Mouse (Mus musculus): ENCODE measurements around the gene Elavl1. TPM values are rescaled to one million over a fixed set of nuclear protein-coding genes. Genes with fewer than 3 reads are reported as not detected.

Elavl1 gene
- polyA plus RNA-seq, 1 experiment from 2014 or later: 245 TPM

- DNase-seq (ENCODE audit: low spot score) (no peak), ATAC-seq (replicated peaks; ENCODE audit: low FRiP score, low TSS enrichment, low read depth) (no peak)
- Histone ChIP-seq H3K4me3 (ENCODE audit: low read depth, low read length) (no peak overlapping the region), H3K36me3 (ENCODE audit: control insufficient read depth, insufficient read depth, low read length) (peaks cover 27% of the 10 kb centered on the region), H3K27me3 (replicated peaks; ENCODE audit: control insufficient read depth, insufficient read depth, low read length) (no peaks in the 10 kb centered on the region), H3K4me2 (ENCODE audit: low read length) (no peak overlapping the region), H3K9me3 (ENCODE audit: control insufficient read depth, low read length) (no peaks in the 10 kb centered on the region), H3K9ac (ENCODE audit: low read length) (no peak overlapping the region), H3K4me1 (replicated peaks; ENCODE audit: control insufficient read depth, insufficient read depth, low read length) (peaks cover 24% of the 10 kb centered on the region), H3K27ac (ENCODE audit: low read depth) (no peak overlapping the region)
- WGBS: 82% methylated on average over 2 of the region's 2 CpGs
Observed at GRCm38 (mm10) chr8:4318796-4319572, 6.2 kb downstream of the Elavl1 start.

GRCm38 (mm10) chr8:4318124-4318523 lies 7.1 kb downstream of the Elavl1 start:
- Histone ChIP-seq H3K27ac (ENCODE audit: low read depth) (no peak overlapping the region), H3K9ac (ENCODE audit: low read length) (no peak overlapping the region), H3K4me1 (replicated peaks; ENCODE audit: control insufficient read depth, insufficient read depth, low read length) (peaks cover 17% of the 10 kb centered on the region), H3K27me3 (replicated peaks; ENCODE audit: control insufficient read depth, insufficient read depth, low read length) (no peaks in the 10 kb centered on the region), H3K4me3 (ENCODE audit: low read depth, low read length) (no peak overlapping the region), H3K4me2 (ENCODE audit: low read length) (no peak overlapping the region), H3K36me3 (ENCODE audit: control insufficient read depth, insufficient read depth, low read length) (peaks cover 27% of the 10 kb centered on the region), H3K9me3 (ENCODE audit: control insufficient read depth, low read length) (no peaks in the 10 kb centered on the region)
- DNase-seq (ENCODE audit: low spot score) (no peak), ATAC-seq (replicated peaks; ENCODE audit: low FRiP score, low TSS enrichment, low read depth) (no peak)
- 88% methylated on average over 5 of the region's 5 CpGs for WGBS

- 92% methylated on average over 3 of the region's 3 CpGs for WGBS
- Histone ChIP-seq H3K36me3 (ENCODE audit: control insufficient read depth, insufficient read depth, low read length) (peaks cover 30% of the 10 kb centered on the region), H3K27ac (ENCODE audit: low read depth) (no peak overlapping the region), H3K27me3 (replicated peaks; ENCODE audit: control insufficient read depth, insufficient read depth, low read length) (no peaks in the 10 kb centered on the region), H3K4me3 (ENCODE audit: low read depth, low read length) (no peak overlapping the region), H3K9ac (ENCODE audit: low read length) (no peak overlapping the region), H3K9me3 (ENCODE audit: control insufficient read depth, low read length) (no peaks in the 10 kb centered on the region), H3K4me2 (ENCODE audit: low read length) (no peak overlapping the region), H3K4me1 (replicated peaks; ENCODE audit: control insufficient read depth, insufficient read depth, low read length) (0 out of 2 replicates have a peak, but pooled peaks cover 2% of the 10 kb centered on the region)
- ATAC-seq (replicated peaks; ENCODE audit: low FRiP score, low TSS enrichment, low read depth): no peak
- DNase-seq (ENCODE audit: low spot score): no peak
Observed at GRCm38 (mm10) chr8:4314852-4315251, 10.4 kb downstream of the Elavl1 start.

GRCm38 (mm10) chr8:4313254-4314124 lies 11.7 kb downstream of the Elavl1 start:
- Histone ChIP-seq H3K4me1 (replicated peaks; ENCODE audit: control insufficient read depth, insufficient read depth, low read length) (no peaks in the 10 kb centered on the region), H3K4me2 (ENCODE audit: low read length) (no peak overlapping the region), H3K27me3 (replicated peaks; ENCODE audit: control insufficient read depth, insufficient read depth, low read length) (no peaks in the 10 kb centered on the region), H3K4me3 (ENCODE audit: low read depth, low read length) (no peak overlapping the region), H3K36me3 (ENCODE audit: control insufficient read depth, insufficient read depth, low read length) (peaks cover 40% of the 10 kb centered on the region), H3K9me3 (ENCODE audit: control insufficient read depth, low read length) (no peaks in the 10 kb centered on the region), H3K9ac (ENCODE audit: low read length) (no peak overlapping the region), H3K27ac (ENCODE audit: low read depth) (no peak overlapping the region)
- ATAC-seq (replicated peaks; ENCODE audit: low FRiP score, low TSS enrichment, low read depth): no peak
- WGBS: 65% methylated on average over 3 of the region's 3 CpGs
- no peak for DNase-seq (ENCODE audit: low spot score)

- no peak overlapping the region for H3K4me3 ChIP-seq (ENCODE audit: low read depth, low read length)
- H3K4me1 ChIP-seq (replicated peaks; ENCODE audit: control insufficient read depth, insufficient read depth, low read length): no peaks in the 10 kb centered on the region
- no peak for DNase-seq (ENCODE audit: low spot score)
- no peaks in the 10 kb centered on the region for H3K27me3 ChIP-seq (replicated peaks; ENCODE audit: control insufficient read depth, insufficient read depth, low read length)
- peaks cover 52% of the 10 kb centered on the region for H3K36me3 ChIP-seq (ENCODE audit: control insufficient read depth, insufficient read depth, low read length)
- no peaks in the 10 kb centered on the region for H3K9me3 ChIP-seq (ENCODE audit: control insufficient read depth, low read length)
- no peak overlapping the region for H3K4me2 ChIP-seq (ENCODE audit: low read length)
- no peak overlapping the region for H3K9ac ChIP-seq (ENCODE audit: low read length)
- H3K27ac ChIP-seq (ENCODE audit: low read depth): no peak overlapping the region
- no peak for ATAC-seq (replicated peaks; ENCODE audit: low FRiP score, low TSS enrichment, low read depth)
Observed at GRCm38 (mm10) chr8:4312104-4312503, 13.1 kb downstream of the Elavl1 start.

- no peak overlapping the region for H3K4me2 ChIP-seq (ENCODE audit: low read length)
- H3K9me3 ChIP-seq (ENCODE audit: control insufficient read depth, low read length): no peaks in the 10 kb centered on the region
- H3K36me3 ChIP-seq (ENCODE audit: control insufficient read depth, insufficient read depth, low read length): peaks cover 96% of the 10 kb centered on the region
- no peak for DNase-seq (ENCODE audit: low spot score)
- no peaks in the 10 kb centered on the region for H3K4me1 ChIP-seq (replicated peaks; ENCODE audit: control insufficient read depth, insufficient read depth, low read length)
- H3K27ac ChIP-seq (ENCODE audit: low read depth): no peak overlapping the region
- ATAC-seq (replicated peaks; ENCODE audit: low FRiP score, low TSS enrichment, low read depth): no peak
- H3K27me3 ChIP-seq (replicated peaks; ENCODE audit: control insufficient read depth, insufficient read depth, low read length): no peaks in the 10 kb centered on the region
- 81% methylated on average over 2 of the region's 2 CpGs for WGBS
- H3K9ac ChIP-seq (ENCODE audit: low read length): no peak overlapping the region
- no peak overlapping the region for H3K4me3 ChIP-seq (ENCODE audit: low read depth, low read length)
Observed at GRCm38 (mm10) chr8:4305838-4306237, 19.4 kb downstream of the Elavl1 start.

GRCm38 (mm10) chr8:4304124-4304547 lies 21.1 kb downstream of the Elavl1 start:
- WGBS: 83% methylated on average over 3 of the region's 3 CpGs
- ATAC-seq (replicated peaks; ENCODE audit: low FRiP score, low TSS enrichment, low read depth): no peak
- no peaks in the 10 kb centered on the region for H3K27me3 ChIP-seq (replicated peaks; ENCODE audit: control insufficient read depth, insufficient read depth, low read length)

GRCm38 (mm10) chr8:4297822-4298221 lies 27.4 kb downstream of the Elavl1 start:
- Histone ChIP-seq H3K27ac (ENCODE audit: low read depth) (no peak overlapping the region), H3K4me3 (ENCODE audit: low read depth, low read length) (no peak overlapping the region), H3K9ac (ENCODE audit: low read length) (no peak overlapping the region), H3K9me3 (ENCODE audit: control insufficient read depth, low read length) (no peaks in the 10 kb centered on the region), H3K4me1 (replicated peaks; ENCODE audit: control insufficient read depth, insufficient read depth, low read length) (no peaks in the 10 kb centered on the region), H3K27me3 (replicated peaks; ENCODE audit: control insufficient read depth, insufficient read depth, low read length) (no peaks in the 10 kb centered on the region), H3K4me2 (ENCODE audit: low read length) (no peak overlapping the region), H3K36me3 (ENCODE audit: control insufficient read depth, insufficient read depth, low read length) (peaks cover 100% of the 10 kb centered on the region)
- WGBS: 93% methylated on average over 4 of the region's 4 CpGs
- ATAC-seq (replicated peaks; ENCODE audit: low FRiP score, low TSS enrichment, low read depth) (no peak), DNase-seq (ENCODE audit: low spot score) (no peak)

More at GRCm38 (mm10) chr8:4304124-4304547, 21.1 kb downstream of the Elavl1 start:
- no peak for DNase-seq (ENCODE audit: low spot score)
- Histone ChIP-seq H3K27ac (ENCODE audit: low read depth) (no peak overlapping the region), H3K4me3 (ENCODE audit: low read depth, low read length) (no peak overlapping the region), H3K9ac (ENCODE audit: low read length) (no peak overlapping the region), H3K4me2 (ENCODE audit: low read length) (no peak overlapping the region), H3K36me3 (ENCODE audit: control insufficient read depth, insufficient read depth, low read length) (peaks cover 98% of the 10 kb centered on the region), H3K4me1 (replicated peaks; ENCODE audit: control insufficient read depth, insufficient read depth, low read length) (no peaks in the 10 kb centered on the region), H3K9me3 (ENCODE audit: control insufficient read depth, low read length) (no peaks in the 10 kb centered on the region)

Measured in intestine, embryonic 14.5 days (tissue).